Mouse (Mus musculus): ENCODE data around the gene Sox8. TPM values are rescaled to one million over a fixed set of nuclear protein-coding genes. Genes with fewer than 3 reads are reported as not detected.

Sox8 gene
- total RNA-seq, 2 experiments from 2014 or later, result 26.9 to 33.7 TPM

DNA sequence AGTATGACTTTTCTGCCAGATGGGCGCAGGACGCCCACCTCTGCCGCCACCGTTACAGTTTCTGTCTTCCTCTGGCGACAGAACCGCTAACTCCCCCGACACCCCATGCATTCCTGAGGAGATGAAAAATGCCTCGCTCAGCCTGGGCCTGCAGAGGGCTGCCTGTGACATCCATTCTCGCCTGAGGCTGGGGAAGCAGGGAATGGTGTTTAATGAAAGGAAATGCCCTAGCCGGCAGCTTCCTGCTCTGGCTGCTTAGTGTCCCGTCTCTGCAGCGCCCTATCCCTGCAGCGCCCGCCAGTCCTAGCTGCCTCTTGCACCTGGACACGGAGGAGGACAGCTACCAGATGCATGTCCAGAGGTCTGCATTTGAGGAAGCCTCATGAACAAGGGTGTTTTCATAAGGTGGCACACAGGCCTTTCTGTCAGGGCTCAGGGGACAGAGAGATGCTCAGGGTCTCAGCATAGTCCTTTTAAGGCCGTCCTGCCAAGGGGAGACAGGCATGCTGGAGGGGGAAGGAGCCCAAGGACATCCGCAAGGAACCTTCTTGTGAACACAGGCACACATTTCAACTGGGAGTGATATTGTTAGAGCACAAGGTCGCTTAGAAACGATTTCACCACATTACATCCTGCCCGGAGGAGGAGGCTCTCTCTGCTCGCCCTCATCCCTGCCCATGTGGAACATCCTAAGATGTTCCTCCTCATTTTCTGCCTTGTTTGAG, 13.7 kb downstream of the Sox8 start:
- DNase-seq (ENCODE audit: low spot score in 2 of 2), result no peak

GRCm38 (mm10) chr17:25555666-25556629, 14.5 kb downstream of the Sox8 start:
- DNase-seq (ENCODE audit: low spot score in 2 of 2), result peak in 1 of 2 experiments; percentile 33

GRCm38 (mm10) chr17:25555159-25555558, 15.3 kb downstream of the Sox8 start:
- DNase-seq (ENCODE audit: low spot score in 2 of 2), result no peak

GRCm38 (mm10) chr17:25551313-25551712, 19.2 kb downstream of the Sox8 start:
- DNase-seq (ENCODE audit: low spot score in 2 of 2), result no peak

- no peak for DNase-seq (ENCODE audit: low spot score in 2 of 2)
Observed at GRCm38 (mm10) chr17:25550020-25550419, 20.5 kb downstream of the Sox8 start.

DNA sequence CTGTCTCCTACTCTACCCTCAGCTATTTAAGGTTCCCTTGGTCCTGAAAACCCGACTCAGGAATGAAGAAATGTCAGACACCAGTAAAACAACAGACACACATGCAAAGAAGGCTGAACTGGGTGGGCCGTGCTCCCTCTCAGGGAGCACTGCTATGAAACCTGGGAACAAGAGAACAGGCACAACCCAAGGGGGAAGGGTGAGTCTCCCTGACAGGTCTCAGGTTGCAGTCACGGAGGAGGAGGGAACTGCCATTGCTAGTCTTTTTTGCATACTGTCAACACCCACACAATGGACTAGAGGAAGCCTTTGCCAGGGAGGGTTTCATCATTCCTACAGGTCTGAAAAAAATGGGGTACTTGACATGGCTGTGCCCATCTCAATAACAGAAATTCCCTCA, 23.5 kb downstream of the Sox8 start:
- no peak for DNase-seq (ENCODE audit: low spot score in 2 of 2)

- no peak for DNase-seq (ENCODE audit: low spot score in 2 of 2)
Observed at GRCm38 (mm10) chr17:25541768-25542167, 28.7 kb downstream of the Sox8 start.

GRCm38 (mm10) chr17:25540731-25541130, 29.8 kb downstream of the Sox8 start:
- no peak for DNase-seq (ENCODE audit: low spot score in 2 of 2)

GRCm38 (mm10) chr17:25538945-25539875, 31.3 kb downstream of the Sox8 start:
- DNase-seq (ENCODE audit: low spot score in 2 of 2), result peak in 1 of 2 experiments; percentile 63

- DNase-seq (ENCODE audit: low spot score in 2 of 2), result no peak
Observed at GRCm38 (mm10) chr17:25530357-25531022, 40.0 kb downstream of the Sox8 start.

GRCm38 (mm10) chr17:25522080-25522479, 48.4 kb downstream of the Sox8 start:
- no peak for DNase-seq (ENCODE audit: low spot score in 2 of 2)

GRCm38 (mm10) chr17:25520492-25520891, 50.0 kb downstream of the Sox8 start:
- DNase-seq (ENCODE audit: low spot score in 2 of 2), result no peak

DNA sequence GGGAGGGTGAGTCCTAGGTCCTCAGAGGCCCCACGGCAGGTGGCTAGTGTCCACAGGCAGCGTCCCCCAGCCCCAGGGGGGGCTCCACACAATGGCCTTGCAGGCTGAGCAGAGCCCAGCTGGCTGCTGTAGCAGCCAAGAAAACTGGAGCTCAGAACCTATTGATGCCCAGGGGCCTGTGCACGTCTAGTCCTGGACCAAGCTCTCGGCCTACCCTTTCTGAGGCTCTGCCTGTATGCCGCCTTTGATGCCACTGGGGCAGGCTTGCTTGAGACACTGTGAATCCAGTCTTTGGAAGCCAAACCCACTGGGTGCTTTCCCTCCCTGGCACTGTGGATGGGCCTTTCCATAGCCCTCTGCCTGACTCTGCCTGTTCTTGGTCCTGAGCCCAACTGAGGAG, 51.0 kb downstream of the Sox8 start:
- DNase-seq (ENCODE audit: low spot score in 2 of 2), result no peak

DNA sequence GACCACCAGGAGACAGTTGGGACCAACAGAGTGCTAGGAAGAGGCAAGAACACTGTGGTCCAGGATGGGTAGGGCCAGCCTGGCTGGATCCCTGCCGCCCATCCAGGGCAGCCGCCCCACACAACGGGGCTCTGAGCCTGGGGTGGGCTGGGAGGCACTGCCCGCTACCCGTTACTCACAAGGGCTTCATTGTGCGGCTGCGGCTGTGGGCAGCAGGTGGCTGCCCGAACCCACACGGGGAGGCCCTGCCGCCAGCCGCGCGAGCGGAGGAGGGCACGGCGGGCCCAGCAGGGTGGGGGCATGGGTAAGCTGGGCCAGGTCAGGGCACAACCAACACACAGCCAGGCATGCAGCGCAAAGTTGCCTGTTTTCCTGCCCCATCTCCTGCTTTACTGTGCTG, 52.3 kb downstream of the Sox8 start:
- DNase-seq (ENCODE audit: low spot score in 2 of 2), result peak in 1 of 2 experiments; percentile 33

DNA sequence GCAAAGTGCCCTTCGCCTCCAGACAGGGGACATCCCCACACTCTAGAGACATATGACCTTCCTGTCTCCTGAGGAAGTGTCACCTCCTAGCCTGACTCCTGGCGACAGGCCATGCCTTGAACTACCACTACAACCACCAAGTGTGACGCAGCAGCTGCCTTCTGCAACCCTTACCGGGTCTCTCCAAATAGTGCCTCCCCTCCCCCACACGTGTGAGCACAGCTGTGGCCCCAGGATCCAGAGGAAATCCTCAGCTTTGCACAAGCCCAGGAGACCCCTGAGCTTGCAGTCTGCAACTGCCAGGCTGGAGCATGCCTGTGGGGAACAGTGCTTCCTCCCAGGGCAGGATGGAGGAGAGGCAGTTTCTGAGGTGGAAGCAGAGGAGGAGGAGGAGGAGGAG, 54.2 kb downstream of the Sox8 start:
- DNase-seq (ENCODE audit: low spot score in 2 of 2), result no peak

Other genes starting within 250 kb of the Sox8 start
- gene Tpsab1, start 225.1 kb downstream of the Sox8 start, total RNA-seq (2021), result 10 to 100 TPM; 34.5 to 40.2 TPM
- 100 to 1,000 TPM in 1 of 2 experiments, 10 to 100 TPM in 1; 86.0 to 110 TPM for gene Tpsb2, start 204.4 kb downstream of the Sox8 start, total RNA-seq (2021)
- gene Tpsg1, start 201.4 kb downstream of the Sox8 start, total RNA-seq (2021), result under 1 TPM; 0.54 to 0.60 TPM
- gene Cacna1h, start 136.9 kb downstream of the Sox8 start, total RNA-seq (2021), result 10 to 100 TPM; 20.2 to 22.7 TPM
- gene Tekt4, start 116.1 kb downstream of the Sox8 start, total RNA-seq (2021), result not detected
- gene Sstr5, start 73.4 kb downstream of the Sox8 start, total RNA-seq (2021), result not detected
- 10 to 100 TPM; 16.1 to 18.8 TPM for gene Lmf1, start 8.4 kb upstream of the Sox8 start, total RNA-seq (2021)
- not detected for gene Gng13, start 146.5 kb upstream of the Sox8 start, total RNA-seq (2021)
- gene Chtf18, start 156.7 kb upstream of the Sox8 start, total RNA-seq (2021), result 1 to 10 TPM; 7.7 to 8.6 TPM
- gene Rpusd1, start 157.0 kb upstream of the Sox8 start, total RNA-seq (2021), result 1 to 10 TPM; 7.9 to 8.1 TPM
- not detected for gene Mslnl, start 165.4 kb upstream of the Sox8 start, total RNA-seq (2021)
- gene Msln, start 183.7 kb upstream of the Sox8 start, total RNA-seq (2021), result under 1 TPM; 0.44 to 0.49 TPM
- 10 to 100 TPM; 29.0 to 31.3 TPM for gene Narfl, start 203.1 kb upstream of the Sox8 start, total RNA-seq (2021)
- gene Haghl, start 215.0 kb upstream of the Sox8 start, total RNA-seq (2021), result 10 to 100 TPM; 31.3 to 32.5 TPM
- not detected for gene Ccdc78, start 215.9 kb upstream of the Sox8 start, total RNA-seq (2021)
- gene Fam173a, start 222.2 kb upstream of the Sox8 start, total RNA-seq (2021), result 10 to 100 TPM; 45.6 to 45.8 TPM
- under 1 TPM in 1 of 2 experiments, not detected in 1; 0.75 TPM for gene AC134908.4, start 225.0 kb upstream of the Sox8 start, total RNA-seq (2021)
- gene Metrn, start 226.4 kb upstream of the Sox8 start, total RNA-seq (2021), result 10 to 100 TPM; 46.3 to 51.6 TPM
- gene Fbxl16, start 238.4 kb upstream of the Sox8 start, total RNA-seq (2021), result 1 to 10 TPM; 1.4 to 2.0 TPM

All from gastrocnemius, postnatal 4 days (tissue).